Mouse (Mus musculus) liver, embryonic 14.5 days (tissue): ENCODE measurements around the gene Cacna1a. TPM values are rescaled to one million over a fixed set of nuclear protein-coding genes. Genes with fewer than 3 reads are reported as not detected.

Experiments
- ATAC-seq: fragments of 200-750 bp; cut with Nextera tagmentation; 2 replicates; pipeline ENCODE4 v1.8.0; 2017; ENCODE audit warnings: moderate number of reproducible peaks, mild to moderate bottlenecking, moderate library complexity; ENCODE audit not compliant: insufficient read depth
- DNase-seq, 3 experiments: peaks; one replicate each; pipeline ENCODE4 v3.0.0-alpha.2; 2012 to 2013; ENCODE audit warnings: low read depth in 3 of 3, low spot score in 3 of 3
- H3K27ac ChIP-seq: fragments of 300-500 bp; sonication (generic); 2 replicates; pipeline ENCODE4 v1.5.1; 2014; ENCODE audit warnings: moderate library complexity, mild to moderate bottlenecking, control low read depth, inconsistent platforms
- H3K27me3 ChIP-seq: fragments of 300-500 bp; sonication (generic); 2 replicates; pipeline ENCODE4 v1.6.1; 2014; ENCODE audit warnings: mild to moderate bottlenecking, low read length, moderate library complexity; ENCODE audit not compliant: control insufficient read depth, insufficient read depth
- H3K36me3 ChIP-seq: fragments of 300-500 bp; sonication (generic); replicated peaks from 2 replicates; pipeline ENCODE4 v1.6.1; 2014; ENCODE audit warnings: low read depth; ENCODE audit not compliant: control insufficient read depth, insufficient read depth
- H3K4me1 ChIP-seq, 2 experiments: fragments of 200-500 bp in 1 of 2; fragments of 300-500 bp in 1 of 2; sonication (generic) in 1 of 2; replicated peaks; 2 replicates each; pipeline ENCODE4 v1.6.1; 2012 to 2014; ENCODE audit warnings: antibody characterized with exemption in 1 of 2, inconsistent platforms in 1 of 2, low read length in 1 of 2; ENCODE audit not compliant: control insufficient read depth in 2 of 2, insufficient read depth in 2 of 2
- H3K4me2 ChIP-seq: fragments of 300-500 bp; sonication (generic); 2 replicates; pipeline ENCODE4 v1.6.1; 2014; ENCODE audit warnings: low read depth, mild to moderate bottlenecking, control low read depth, moderate library complexity
- H3K4me3 ChIP-seq, 2 experiments: fragments of 200-500 bp in 1 of 2; fragments of 300-500 bp in 1 of 2; sonication (generic) in 1 of 2; 2 replicates each; pipeline ENCODE4 v1.5.1; 2012 to 2014; ENCODE audit warnings: low read depth in 2 of 2, low read length in 2 of 2, mild to moderate bottlenecking in 2 of 2, control low read depth in 1 of 2, inconsistent platforms in 1 of 2, moderate library complexity in 1 of 2; ENCODE audit not compliant: insufficient read depth in 1 of 2
- H3K9ac ChIP-seq: fragments of 300-500 bp; sonication (generic); replicated peaks from 2 replicates; pipeline ENCODE4 v1.6.1; 2014; ENCODE audit warnings: mild to moderate bottlenecking, control low read depth, moderate library complexity
- H3K9me3 ChIP-seq: fragments of 300-500 bp; sonication (generic); 2 replicates; pipeline ENCODE4 v1.6.1; 2016; ENCODE audit warnings: low read length, mixed read lengths; ENCODE audit not compliant: control insufficient read depth
- CTCF ChIP-seq: IDR thresholded peaks from 2 replicates; pipeline ENCODE4 v1.5.1; 2016; ENCODE audit warnings: antibody characterized with exemption, low read depth, control low read depth
- EP300 ChIP-seq: IDR thresholded peaks from 2 replicates; pipeline ENCODE4 v1.6.1; 2016; ENCODE audit warnings: antibody characterized with exemption, low read depth
- WGBS: fragments of 180-500 bp; shearing (Covaris S2); extraction: QIAGEN DNeasy Blood & Tissue Kit; methylation state at CpG from one replicate; pipeline ENCODE4 v1.1.7; 2014; ENCODE audit not compliant: insufficient replicate concordance; 5-methylcytosine and 5-hydroxymethylcytosine counted together
- polyA plus RNA-seq, 2 experiments: library from polyadenylated mRNA; depleted of rRNA in 1 of 2; stranded (reverse) in 1 of 2; unstranded in 1 of 2; fragments of >200 nt; fragmentation: Nextera tagmentation in 1 of 2; extraction: Ambion mirVana in 1 of 2; gene quantifications; 2 replicates each; pipeline versions ENCODE4 v1.2.1 to v1.2.3; 2012 to 2014

The Cacna1a gene
- polyA plus RNA-seq, 2 experiments, result 0.61 to 1.5 TPM

GRCm38 (mm10) chr8:84439813-84440212, 51.6 kb downstream of the Cacna1a start:
- 60% methylated on average over 7 of the region's 7 CpGs for WGBS
- no peak overlapping the region for H3K4me3 ChIP-seq
- no peak overlapping the region for H3K27ac ChIP-seq
- H3K9ac ChIP-seq, result no peak overlapping the region
- H3K4me2 ChIP-seq, result no peak overlapping the region
- no peak for DNase-seq
- no peaks in the 10 kb centered on the region for H3K4me1 ChIP-seq
- TF ChIP-seq CTCF, result no peak
- no peak for TF ChIP-seq EP300
- no peaks in the 10 kb centered on the region for H3K9me3 ChIP-seq
- no peak for ATAC-seq
- no peaks in the 10 kb centered on the region for H3K36me3 ChIP-seq
- no peaks in the 10 kb centered on the region for H3K27me3 ChIP-seq

- Histone ChIP-seq H3K4me1 (no peaks in the 10 kb centered on the region), H3K4me3 (no peak overlapping the region), H3K4me2 (no peak overlapping the region), H3K9me3 (no peaks in the 10 kb centered on the region), H3K27ac (no peak overlapping the region), H3K27me3 (no peaks in the 10 kb centered on the region), H3K36me3 (no peaks in the 10 kb centered on the region), H3K9ac (no peak overlapping the region)
- no peak for ATAC-seq
- no peak for DNase-seq
- 18% methylated on average over 1 of the region's 1 CpGs for WGBS
- no peak for TF ChIP-seq CTCF
Measured at GRCm38 (mm10) chr8:84442043-84442442, 53.8 kb downstream of the Cacna1a start.

GRCm38 (mm10) chr8:84446571-84446991, 58.3 kb downstream of the Cacna1a start:
- Histone ChIP-seq H3K27me3 (no peaks in the 10 kb centered on the region), H3K4me1 (no peaks in the 10 kb centered on the region), H3K9me3 (no peaks in the 10 kb centered on the region), H3K9ac (no peak overlapping the region), H3K36me3 (no peaks in the 10 kb centered on the region), H3K4me2 (no peak overlapping the region), H3K27ac (no peak overlapping the region), H3K4me3 (no peak overlapping the region)
- WGBS, result 61% methylated on average over 9 of the region's 9 CpGs
- ATAC-seq, result no peak
- TF ChIP-seq EP300, result no peak
- no peak for TF ChIP-seq CTCF
- DNase-seq, result no peak

GRCm38 (mm10) chr8:84454532-84454931, 66.3 kb downstream of the Cacna1a start:
- 25% methylated on average over 6 of the region's 6 CpGs for WGBS
- DNase-seq (peak; percentile 7 to 17 (median 9)), ATAC-seq (no peak)
- no peaks in the 10 kb centered on the region for H3K4me1 ChIP-seq
- H3K4me3 ChIP-seq, result no peak overlapping the region
- no peak overlapping the region for H3K4me2 ChIP-seq
- H3K27ac ChIP-seq, result no peak overlapping the region
- no peaks in the 10 kb centered on the region for H3K9me3 ChIP-seq
- no peaks in the 10 kb centered on the region for H3K36me3 ChIP-seq
- H3K9ac ChIP-seq, result no peak overlapping the region
- peak; percentile 30; the same call in 1 of the 2 replicates for TF ChIP-seq CTCF
- no peak for TF ChIP-seq EP300
- no peaks in the 10 kb centered on the region for H3K27me3 ChIP-seq

- Histone ChIP-seq H3K27me3 (no peaks in the 10 kb centered on the region), H3K4me2 (no peak overlapping the region), H3K9ac (no peak overlapping the region), H3K4me3 (no peak overlapping the region), H3K27ac (no peak overlapping the region), H3K36me3 (no peaks in the 10 kb centered on the region), H3K4me1 (no peaks in the 10 kb centered on the region), H3K9me3 (no peaks in the 10 kb centered on the region)
- 46% methylated on average over 7 of the region's 7 CpGs for WGBS
- DNase-seq (no peak), ATAC-seq (no peak)
- no peak for TF ChIP-seq CTCF
- TF ChIP-seq EP300, result no peak
Measured at GRCm38 (mm10) chr8:84458853-84459252, 70.6 kb downstream of the Cacna1a start.

- H3K4me2 ChIP-seq, result no peak overlapping the region
- DNase-seq, result no peak
- no peaks in the 10 kb centered on the region for H3K27me3 ChIP-seq
- no peak for ATAC-seq
- H3K4me3 ChIP-seq, result no peak overlapping the region
- TF ChIP-seq CTCF (no peak), EP300 (no peak)
- WGBS, result 21% methylated on average over 5 of the region's 5 CpGs
- H3K9me3 ChIP-seq, result no peaks in the 10 kb centered on the region
- H3K4me1 ChIP-seq, result no peaks in the 10 kb centered on the region
- no peaks in the 10 kb centered on the region for H3K36me3 ChIP-seq
- no peak overlapping the region for H3K9ac ChIP-seq
- no peak overlapping the region for H3K27ac ChIP-seq
Measured at GRCm38 (mm10) chr8:84459276-84459675, 71.0 kb downstream of the Cacna1a start.
